Mouse (Mus musculus): ENCODE measurements at regions not wholly inside any gene's neighbourhood (a gene's known extent, or its start where the extent isn't known, plus 50 kb on each side); places are given as distances from the start of the nearest gene placed in this dataset.

DNA sequence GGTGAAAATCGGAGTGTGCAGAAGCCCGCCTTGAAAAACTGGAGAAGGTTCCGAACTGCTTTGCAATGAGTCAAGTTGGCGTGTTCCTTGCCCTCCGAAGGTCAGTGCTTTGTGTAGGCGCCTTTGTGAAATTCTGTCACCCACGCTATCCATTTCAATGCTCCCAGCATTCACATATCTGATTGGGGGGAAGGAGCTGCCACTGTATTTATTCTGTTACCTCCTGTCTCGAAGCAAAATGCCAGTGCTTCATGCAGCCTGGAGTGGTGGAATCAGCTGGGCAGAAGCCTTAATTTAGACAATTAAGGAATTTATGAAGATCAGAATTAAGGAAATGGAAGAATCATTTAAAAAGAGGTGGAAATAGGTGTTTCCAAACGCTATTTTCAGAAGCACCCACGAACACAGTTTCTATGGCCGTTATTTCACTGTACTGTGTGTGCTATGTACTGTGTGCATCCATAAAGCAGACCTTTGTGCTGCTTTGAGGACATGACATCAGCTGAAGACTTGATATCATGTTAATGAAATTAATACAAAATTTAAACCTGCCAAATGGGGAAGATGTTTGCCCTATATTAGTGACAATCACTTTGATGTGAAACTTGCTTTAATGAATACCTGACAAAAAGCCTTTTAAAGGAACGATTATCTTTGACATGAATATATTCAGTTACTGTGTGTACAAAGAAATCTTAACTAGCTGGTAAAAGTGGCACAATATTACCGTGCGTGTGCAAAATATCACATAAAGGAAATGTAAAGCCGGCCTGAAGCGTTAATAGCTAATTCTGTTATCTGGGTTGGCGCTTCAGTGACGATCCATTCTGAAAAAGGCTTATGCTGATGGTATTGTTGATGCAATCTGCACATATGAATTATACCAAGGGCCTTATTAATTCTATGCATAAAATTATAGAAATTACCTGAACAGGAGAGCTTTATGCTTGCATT is 72.9 kb upstream of the Gls start:
- peak; percentile 35 for DNase-seq (ENCODE audit: low spot score)

DNA sequence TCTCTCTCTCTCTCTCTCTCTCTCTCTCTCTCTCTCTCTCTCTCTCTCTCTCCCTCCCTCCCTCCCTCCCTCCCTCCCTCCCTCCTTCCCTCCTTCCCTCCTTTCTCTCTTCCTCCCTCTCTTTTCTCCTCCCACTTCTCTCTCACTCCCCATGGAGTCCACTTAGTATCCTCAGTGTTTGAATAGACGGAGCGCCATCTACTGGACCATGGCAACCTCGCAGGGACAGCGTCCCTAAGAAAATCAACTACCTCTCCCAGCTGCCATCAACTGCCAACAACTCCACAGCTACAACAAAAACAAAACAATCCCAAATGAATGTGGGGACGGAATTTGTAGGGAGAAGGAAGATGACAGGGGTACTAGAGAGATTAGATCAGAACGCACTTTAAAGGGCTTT is 69.5 kb upstream of the Gls start:
- DNase-seq (ENCODE audit: low spot score), result peak; percentile 86

DNA sequence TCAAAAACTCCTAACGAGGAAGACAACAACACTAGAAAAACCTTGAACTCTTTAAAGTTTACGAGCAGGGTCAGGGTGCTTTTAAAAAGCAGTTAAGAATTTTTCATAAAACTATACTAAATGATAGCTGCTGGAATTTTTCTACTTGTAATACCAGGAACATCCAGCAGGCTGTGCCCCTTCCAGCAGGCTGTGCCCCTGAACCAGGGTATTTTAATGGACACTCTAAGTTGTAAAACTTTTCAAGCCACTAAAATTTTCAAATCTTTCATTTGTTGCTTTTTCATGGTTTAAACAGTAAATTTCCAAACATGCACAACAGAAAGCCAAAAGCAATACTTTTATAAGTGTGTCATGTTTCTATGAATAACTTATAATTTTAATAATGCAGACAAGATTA is 68.2 kb upstream of the Gls start:
- DNase-seq (ENCODE audit: low spot score), result peak; percentile 68

DNA sequence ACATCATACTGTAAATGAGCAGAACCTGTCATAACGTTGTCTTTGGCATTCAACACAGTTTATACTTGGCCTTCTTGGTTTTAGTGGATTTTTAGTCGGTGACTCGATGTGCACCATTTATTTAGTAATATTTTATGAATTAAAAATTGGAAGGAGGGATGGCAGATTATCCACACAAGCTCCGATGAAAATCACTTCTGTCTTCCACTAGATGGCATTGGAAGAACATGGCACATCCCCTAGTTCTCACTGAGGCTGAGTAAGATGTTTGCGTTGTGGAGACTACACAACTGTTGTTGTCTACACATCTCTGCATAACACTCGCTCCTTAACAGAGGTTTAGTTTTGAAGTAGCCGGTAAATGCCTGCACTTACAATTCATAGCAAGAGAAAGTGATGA is 66.5 kb upstream of the Gls start:
- peak; percentile 23 for DNase-seq (ENCODE audit: low spot score)

DNA sequence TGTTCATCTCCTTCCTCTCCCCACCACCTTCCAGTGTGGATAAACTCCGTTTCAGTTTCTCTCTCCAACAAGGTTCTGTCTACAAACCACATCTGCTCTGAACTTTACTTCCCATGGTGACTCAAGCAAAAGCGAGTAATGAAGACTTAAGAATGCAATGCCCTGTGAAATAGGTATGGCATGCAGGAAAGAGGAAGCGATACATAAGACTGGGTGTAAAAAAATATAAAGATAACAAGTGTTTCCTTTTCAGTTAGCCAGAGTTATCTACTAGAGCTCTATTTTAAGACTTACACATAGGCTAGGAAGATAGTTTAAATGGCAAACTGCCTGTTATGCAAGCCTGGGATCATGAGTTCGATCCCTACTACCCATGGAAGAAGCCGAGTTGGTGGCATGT is 65.3 kb upstream of the Gls start:
- DNase-seq (ENCODE audit: low spot score), result no peak

DNA sequence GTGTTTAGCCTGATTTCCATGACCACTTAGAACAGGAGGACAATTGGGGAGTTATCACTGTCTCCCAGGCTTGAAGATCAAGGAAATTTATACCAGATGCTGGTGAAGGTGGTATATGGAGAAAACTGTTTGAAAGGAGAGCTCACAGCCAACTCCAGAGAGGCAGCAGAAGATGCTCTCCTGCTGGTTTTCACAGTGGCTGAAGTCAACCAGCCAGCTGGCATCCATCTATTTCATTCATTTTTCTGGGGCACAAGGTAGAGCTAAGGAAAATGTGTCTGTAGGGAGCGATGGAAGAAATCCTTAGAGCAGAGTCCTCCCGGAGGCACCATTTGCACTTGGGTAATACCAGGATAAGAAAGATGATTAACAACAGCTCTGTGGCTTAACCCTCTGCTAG is 63.1 kb upstream of the Gls start:
- DNase-seq (ENCODE audit: low spot score), result no peak

DNA sequence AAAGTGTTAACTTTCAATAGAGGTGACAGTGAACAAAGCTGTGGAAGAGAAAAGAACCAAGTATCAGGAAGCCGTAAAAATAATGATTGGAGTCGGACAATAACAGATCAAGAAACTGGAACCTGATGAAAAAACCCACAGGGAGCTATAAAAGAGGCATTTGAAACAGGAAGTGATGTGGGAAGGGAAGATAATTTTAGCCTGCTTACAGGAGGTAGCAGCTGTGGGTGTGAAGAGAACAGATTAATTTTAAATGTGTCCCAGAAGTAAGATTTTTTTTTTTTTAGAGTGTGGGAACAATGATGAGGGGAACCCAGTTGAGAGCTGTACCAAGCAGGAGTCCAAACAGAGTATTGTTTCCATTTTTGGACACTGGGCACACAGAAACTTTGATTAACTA is 61.5 kb upstream of the Gls start:
- no peak for DNase-seq (ENCODE audit: low spot score)

DNA sequence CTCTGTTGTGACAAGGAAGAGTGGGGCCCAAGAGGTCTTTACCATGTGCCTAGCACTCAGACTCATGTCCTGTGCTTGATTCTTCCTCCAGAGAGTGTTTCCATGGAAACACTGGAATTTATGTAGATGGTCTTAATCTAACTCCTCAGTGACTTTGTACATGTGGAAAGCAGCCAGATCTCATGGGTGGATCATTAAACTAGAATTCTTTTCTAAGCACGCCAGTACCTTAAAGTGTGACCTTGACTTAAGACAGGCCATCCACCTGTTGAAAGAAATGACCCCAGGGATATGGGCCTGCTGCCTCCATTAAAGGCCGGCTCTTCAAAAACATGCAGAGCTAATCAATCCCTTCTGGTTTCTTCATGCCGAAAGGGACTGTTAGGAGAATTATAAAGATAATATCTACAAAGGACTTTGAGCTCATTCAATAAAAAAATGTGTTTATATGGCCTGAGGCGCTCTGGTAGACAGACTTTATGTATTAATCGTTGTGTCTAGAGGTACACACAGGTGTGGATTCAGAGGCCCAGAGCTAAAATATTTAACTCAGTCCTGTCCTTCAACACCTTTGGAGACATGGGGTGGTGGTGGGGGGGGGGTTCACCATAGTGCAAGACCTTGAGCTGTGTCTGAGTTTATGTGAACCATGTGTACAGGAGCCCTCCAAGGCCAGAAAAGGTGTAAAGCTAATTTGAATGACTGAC is 60.5 kb upstream of the Gls start:
- no peak for DNase-seq (ENCODE audit: low spot score)

All from retina, embryonic 14.5 days (tissue).